Mouse (Mus musculus) cerebellum, postnatal 10 days (tissue): Measurements from ENCODE around the gene Spo11.

ENCODE experiments used
- DNase-seq, 2 experiments: peaks; one replicate each; pipeline ENCODE4 v3.0.0; 2021; ENCODE audit warnings: mixed read lengths in 2 of 2

The Spo11 gene

GRCm38 (mm10) chr2:173011440-173011839 lies 33.9 kb downstream of the Spo11 start:
- DNase-seq: no peak

GRCm38 (mm10) chr2:173014741-173015287 lies 37.3 kb downstream of the Spo11 start:
- no peak for DNase-seq

- no peak for DNase-seq
Measured at GRCm38 (mm10) chr2:173017940-173018339, 40.4 kb downstream of the Spo11 start.

GRCm38 (mm10) chr2:173018618-173019017 lies 41.1 kb downstream of the Spo11 start:
- no peak for DNase-seq

- DNase-seq: no peak
Measured at GRCm38 (mm10) chr2:173019322-173019721, 41.8 kb downstream of the Spo11 start.

- DNase-seq: peak; percentile 85 to 92
Measured at GRCm38 (mm10) chr2:173019790-173020189, 42.3 kb downstream of the Spo11 start.

GRCm38 (mm10) chr2:173020430-173020829 lies 42.9 kb downstream of the Spo11 start, which contains the start of gene Rbm38:
Rbm38 (plus strand) TSS chr2:173020498.
- DNase-seq: no peak

GRCm38 (mm10) chr2:173021633-173022055 lies 44.1 kb downstream of the Spo11 start:
- peak; percentile 98 for DNase-seq

GRCm38 (mm10) chr2:173022056-173022681 lies 44.7 kb downstream of the Spo11 start:
- peak; percentile 68 to 71 for DNase-seq

GRCm38 (mm10) chr2:173022813-173023212 lies 45.3 kb downstream of the Spo11 start:
- peak in 1 of 2 experiments; percentile 23 for DNase-seq

- no peak for DNase-seq
Measured at GRCm38 (mm10) chr2:173023371-173023851, 45.9 kb downstream of the Spo11 start.

- no peak for DNase-seq
Measured at GRCm38 (mm10) chr2:173023966-173024365, 46.5 kb downstream of the Spo11 start.

- DNase-seq: no peak
Measured at GRCm38 (mm10) chr2:173024392-173024791, 46.9 kb downstream of the Spo11 start.

- peak; percentile 56 to 70 for DNase-seq
Measured at GRCm38 (mm10) chr2:173024938-173025337, 47.4 kb downstream of the Spo11 start.

- no peak for DNase-seq
Measured at GRCm38 (mm10) chr2:173026286-173026685, 48.8 kb downstream of the Spo11 start.

- DNase-seq: no peak
Measured at GRCm38 (mm10) chr2:173026688-173027131, 49.2 kb downstream of the Spo11 start.

- peak; percentile 26 to 38 for DNase-seq
Measured at GRCm38 (mm10) chr2:173027169-173027823, 49.8 kb downstream of the Spo11 start.

- no peak for DNase-seq
Measured at GRCm38 (mm10) chr2:173027824-173028495, 50.5 kb downstream of the Spo11 start.

- no peak for DNase-seq
Measured at GRCm38 (mm10) chr2:173028508-173029031, 51.1 kb downstream of the Spo11 start.

- DNase-seq: no peak
Measured at GRCm38 (mm10) chr2:173030591-173031338, 53.3 kb downstream of the Spo11 start.

GRCm38 (mm10) chr2:173033531-173033930 lies 56.0 kb downstream of the Spo11 start:
- no peak for DNase-seq

- DNase-seq: no peak
Measured at GRCm38 (mm10) chr2:173034998-173035397, 57.5 kb downstream of the Spo11 start.
